Mouse (Mus musculus) hindbrain, embryonic 15.5 days (tissue): ENCODE data around the gene Josd2. TPM values are rescaled to one million over a fixed set of nuclear protein-coding genes. Genes with fewer than 3 reads are reported as not detected.

ENCODE experiments used
- ATAC-seq: fragments of 200-750 bp; cut with Nextera tagmentation; 2 replicates; pipeline ENCODE4 v1.8.0; 2017; ENCODE audit warnings: low read depth, moderate number of reproducible peaks, moderate TSS enrichment; ENCODE audit not compliant: low FRiP score
- H3K27ac ChIP-seq: fragments of 300-500 bp; sonication (generic); replicated peaks from 2 replicates; pipeline ENCODE4 v1.5.1; 2015; ENCODE audit warnings: mild to moderate bottlenecking, inconsistent platforms
- H3K27me3 ChIP-seq: fragments of 300-500 bp; sonication (generic); 2 replicates; pipeline ENCODE4 v1.6.1; 2015; ENCODE audit warnings: control low read depth, inconsistent platforms
- H3K36me3 ChIP-seq: fragments of 300-500 bp; sonication (generic); 2 replicates; pipeline ENCODE4 v1.6.1; 2015; ENCODE audit warnings: control low read depth, inconsistent platforms
- H3K4me1 ChIP-seq: fragments of 300-500 bp; sonication (generic); replicated peaks from 2 replicates; pipeline ENCODE4 v1.6.1; 2015; ENCODE audit warnings: control low read depth, inconsistent platforms
- H3K4me2 ChIP-seq: fragments of 300-500 bp; sonication (generic); 2 replicates; pipeline ENCODE4 v1.6.1; 2015; ENCODE audit warnings: moderate library complexity, mild to moderate bottlenecking, inconsistent platforms
- H3K4me3 ChIP-seq: fragments of 300-500 bp; sonication (generic); 2 replicates; pipeline ENCODE4 v1.5.1; 2015; ENCODE audit warnings: mild to moderate bottlenecking, inconsistent platforms
- H3K9ac ChIP-seq: fragments of 300-500 bp; sonication (generic); 2 replicates; pipeline ENCODE4 v1.6.1; 2015; ENCODE audit warnings: inconsistent platforms
- H3K9me3 ChIP-seq: fragments of 300-500 bp; sonication (generic); 2 replicates; pipeline ENCODE4 v1.6.1; 2016; ENCODE audit warnings: control low read depth, inconsistent platforms
- WGBS: fragments of 180-500 bp; shearing (Covaris S2); methylation state at CpG from one replicate; pipeline ENCODE4 v1.1.7; 2015; 5-methylcytosine and 5-hydroxymethylcytosine counted together
- polyA plus RNA-seq: library from polyadenylated mRNA; unstranded; fragments of >200 nt; fragmentation: Nextera tagmentation; extraction: Ambion mirVana; gene quantifications from 2 replicates; pipeline ENCODE4 v1.2.1, GENCODE M21; 2015

The Josd2 gene
- 44.0 and 45.7 TPM in 2 replicates for polyA plus RNA-seq

DNA sequence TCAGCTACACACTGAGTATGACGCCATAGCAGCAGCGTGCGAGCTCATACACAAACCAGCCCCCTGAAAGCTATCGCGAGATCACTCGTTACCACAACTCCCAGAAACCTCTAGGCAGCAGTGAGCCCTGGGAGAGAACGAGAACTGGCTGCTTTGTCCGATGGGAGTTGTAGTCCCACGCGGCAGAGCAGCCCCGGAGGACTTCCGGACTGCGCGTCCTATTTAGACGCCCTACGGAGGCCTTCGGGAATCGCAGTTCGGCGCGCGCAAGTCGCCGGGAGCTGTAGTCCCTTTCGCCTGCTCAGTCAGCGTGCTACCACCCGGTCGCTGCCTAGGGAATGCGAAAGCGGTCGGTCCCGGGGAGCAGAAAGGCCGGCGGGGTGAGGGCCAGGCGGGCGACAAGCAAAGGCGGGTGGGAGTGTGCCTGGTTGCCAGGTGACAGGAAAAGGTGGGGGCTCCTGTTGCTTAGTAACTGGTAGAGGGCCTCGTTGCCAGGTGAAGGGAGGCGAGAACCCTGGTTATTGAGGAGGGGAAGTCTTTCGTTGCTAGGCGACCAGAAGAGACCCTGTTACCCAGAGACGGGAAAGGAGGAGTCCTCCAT is at the start of gene Josd2:
Gene Josd2, plus strand, starts transcription at position 170 of the 601 bp plus-strand sequence.
- under 1% methylated on average over 42 of the region's 42 CpGs for WGBS
- Histone ChIP-seq H3K4me1 (peaks cover 54% of the 10 kb centered on the region), H3K27ac (peak within 1 kb of the TSS; percentile 97), H3K9me3 (no peaks in the 10 kb centered on the region), H3K4me2 (peak within 1 kb of the TSS; percentile 59), H3K27me3 (no peaks in the 10 kb centered on the region), H3K36me3 (peaks cover 4% of the 10 kb centered on the region), H3K4me3 (peak within 1 kb of the TSS; percentile 67), H3K9ac (peak within 1 kb of the TSS; percentile 72)
- peak; percentile 94 for ATAC-seq

DNA sequence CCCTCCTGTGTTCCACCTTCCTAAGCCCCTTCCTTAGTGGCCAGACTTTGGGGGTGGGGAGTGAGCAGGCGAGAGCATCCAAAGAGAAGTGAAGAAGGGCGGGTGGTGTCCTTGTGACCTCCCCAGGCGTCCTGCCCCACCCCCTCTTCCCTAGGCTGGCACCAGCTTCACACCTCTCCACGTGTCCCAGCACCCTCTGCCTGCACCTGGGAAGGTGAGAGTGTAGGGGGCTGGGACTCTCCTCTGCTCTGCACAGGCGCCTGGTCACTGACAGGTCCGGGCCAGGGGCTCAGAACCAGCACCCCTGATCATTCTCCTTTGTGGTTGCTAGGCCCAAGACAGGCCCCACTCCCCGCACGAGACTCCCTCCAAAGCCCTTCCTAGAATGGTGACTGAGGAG is 40.1 kb upstream of the Josd2 start:
- H3K4me2 ChIP-seq = peak overlapping the region; percentile 63
- peak overlapping the region; percentile 92 for H3K4me3 ChIP-seq
- H3K9me3 ChIP-seq = no peaks in the 10 kb centered on the region
- peak overlapping the region; percentile 100 for H3K27ac ChIP-seq
- WGBS = 17% methylated on average over 8 of the region's 8 CpGs
- no peaks in the 10 kb centered on the region for H3K27me3 ChIP-seq
- H3K9ac ChIP-seq = peak overlapping the region; percentile 47; the same call in 1 of the 2 replicates
- ATAC-seq = no peak; the same call in 1 of the 2 replicates
- no peaks in the 10 kb centered on the region for H3K36me3 ChIP-seq
- peaks cover 46% of the 10 kb centered on the region for H3K4me1 ChIP-seq

DNA sequence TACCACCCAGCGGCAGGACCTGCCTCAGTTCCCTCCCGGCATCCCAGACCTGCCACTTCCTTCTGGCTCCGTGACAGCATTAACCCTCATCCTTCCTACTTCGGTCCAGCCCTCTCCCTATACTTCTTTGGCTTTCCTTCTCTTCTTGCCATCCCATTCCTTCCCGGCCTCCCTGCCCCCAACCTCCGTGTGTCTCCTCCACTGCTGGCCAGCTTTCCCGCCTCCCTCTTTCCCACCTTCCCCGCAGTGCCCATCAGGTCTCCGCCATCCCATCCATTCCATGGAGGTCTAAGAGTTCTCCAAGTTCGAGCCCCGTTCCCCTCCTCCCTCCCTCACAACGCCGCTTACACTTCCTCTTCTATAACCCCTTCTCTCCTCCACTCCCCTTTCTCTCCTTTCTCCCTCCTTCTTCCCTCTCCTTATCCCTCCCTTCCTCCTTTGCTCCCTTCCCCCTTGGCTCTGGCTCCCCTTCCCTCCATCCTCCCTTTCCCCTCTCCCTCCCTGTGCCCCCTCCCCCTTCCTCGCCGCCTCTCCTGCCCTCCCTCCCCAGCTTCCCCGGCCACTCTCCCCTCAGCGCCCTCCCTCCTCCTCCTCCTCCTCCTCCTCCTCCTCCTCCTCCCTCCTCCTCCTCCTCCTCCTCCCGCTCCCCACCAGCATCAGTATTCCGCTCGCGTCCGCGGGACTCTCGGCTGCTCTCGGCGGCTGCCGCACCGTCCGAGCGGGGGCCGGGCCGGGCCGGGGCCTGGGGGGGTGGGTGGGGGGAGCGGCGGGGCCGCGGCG is 39.4 kb upstream of the Josd2 start:
- H3K27ac ChIP-seq = peak overlapping the region; percentile 100
- ATAC-seq = peak; percentile 41
- no peaks in the 10 kb centered on the region for H3K9me3 ChIP-seq
- H3K9ac ChIP-seq = peak overlapping the region; percentile 97
- H3K4me3 ChIP-seq = peak overlapping the region; percentile 92
- no peaks in the 10 kb centered on the region for H3K36me3 ChIP-seq
- H3K27me3 ChIP-seq = no peaks in the 10 kb centered on the region
- H3K4me1 ChIP-seq = peaks cover 52% of the 10 kb centered on the region
- peak overlapping the region; percentile 96 for H3K4me2 ChIP-seq
- WGBS = 2% methylated on average over 17 of the region's 38 CpGs

DNA sequence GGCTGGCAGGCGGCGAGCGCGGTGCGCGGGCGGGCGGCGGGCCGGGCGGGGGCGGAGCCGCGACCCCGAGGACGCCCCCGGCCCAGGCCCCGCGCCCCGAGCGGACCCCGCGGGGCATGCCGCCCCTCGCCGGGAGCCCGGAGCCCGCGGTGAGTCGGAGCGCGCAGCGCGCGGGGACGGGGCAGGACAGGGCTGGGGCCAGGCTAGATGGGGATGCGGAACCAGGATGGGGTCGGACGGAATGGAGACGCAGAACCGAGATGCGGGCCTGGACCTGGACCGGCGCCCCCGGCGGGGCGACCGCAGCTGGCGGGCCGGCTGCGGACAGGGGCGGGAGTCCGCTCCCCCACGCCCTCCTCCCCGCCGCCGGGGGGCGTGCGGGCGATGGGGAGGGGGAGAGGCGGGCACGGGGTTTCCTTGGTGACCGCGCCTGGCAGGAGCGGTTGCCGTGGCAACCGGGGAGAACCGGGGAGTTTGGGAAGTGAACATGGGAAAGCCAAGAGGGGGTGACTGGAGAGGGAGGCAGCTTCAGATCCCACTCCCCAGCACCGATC is 38.7 kb upstream of the Josd2 start, which contains the start of gene Lrrc4b:
Gene Lrrc4b, plus strand, starts transcription at position 51 of the 554 bp plus-strand sequence.
- peak; percentile 54 for ATAC-seq
- H3K36me3 ChIP-seq = no peaks in the 10 kb centered on the region
- peak within 1 kb of the TSS; percentile 96 for H3K4me2 ChIP-seq
- WGBS = under 1% methylated on average over 49 of the region's 69 CpGs
- peaks cover 58% of the 10 kb centered on the region for H3K4me1 ChIP-seq
- no peaks in the 10 kb centered on the region for H3K9me3 ChIP-seq
- peak within 1 kb of the TSS; percentile 97 for H3K9ac ChIP-seq
- H3K4me3 ChIP-seq = peak within 1 kb of the TSS; percentile 92
- H3K27ac ChIP-seq = peak within 1 kb of the TSS; percentile 100
- H3K27me3 ChIP-seq = no peaks in the 10 kb centered on the region

DNA sequence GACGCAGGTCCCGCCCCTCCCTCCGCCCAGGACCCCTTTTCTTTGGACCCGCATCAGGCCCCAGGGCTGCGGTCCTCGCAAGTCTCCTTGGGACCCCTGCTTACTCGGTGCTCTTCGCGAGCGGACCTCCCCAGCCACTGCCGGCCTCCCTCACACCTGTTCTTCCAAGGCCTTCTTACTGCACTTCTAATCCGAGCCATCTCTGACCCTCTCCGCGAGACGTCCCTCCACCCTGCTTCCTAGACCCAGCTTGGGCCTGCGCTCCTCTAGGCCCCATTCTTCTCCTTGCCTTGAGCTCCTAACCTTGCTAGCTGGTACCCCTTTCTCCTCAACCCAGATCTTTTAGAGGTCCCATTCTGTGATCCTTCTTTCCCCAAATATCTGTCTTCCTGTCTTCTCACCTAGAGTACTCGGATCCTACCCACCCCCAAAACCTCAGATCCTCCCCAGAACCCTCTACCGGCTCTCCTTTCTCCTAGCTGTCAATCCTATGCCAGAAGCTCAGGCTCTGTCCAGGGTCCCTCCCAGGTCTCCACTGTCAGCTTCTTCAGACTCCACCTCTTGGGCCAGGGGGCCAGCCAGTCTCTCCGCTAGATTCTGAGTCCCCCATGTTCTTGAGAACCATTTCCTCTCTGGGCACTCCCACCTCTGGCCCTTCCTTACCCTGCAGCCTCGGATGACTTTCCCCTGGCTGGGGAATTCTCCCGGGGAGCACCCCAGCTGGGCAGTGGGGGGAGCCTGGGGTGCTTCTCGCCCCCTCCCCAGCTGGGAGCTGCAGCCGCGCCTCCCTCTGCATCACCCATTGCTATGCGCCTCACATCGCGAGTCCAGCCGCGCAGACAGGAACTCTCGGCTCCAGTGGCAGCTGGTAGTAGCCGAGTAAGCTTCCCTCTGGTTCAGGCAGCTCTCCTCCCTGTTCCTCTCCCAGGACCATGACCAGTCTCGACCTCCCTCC is 38.0 kb upstream of the Josd2 start:
- Histone ChIP-seq H3K4me1 (peaks cover 59% of the 10 kb centered on the region), H3K27ac (peak overlapping the region; percentile 100), H3K9me3 (no peaks in the 10 kb centered on the region), H3K4me3 (peak overlapping the region; percentile 92), H3K4me2 (peak overlapping the region; percentile 96), H3K36me3 (no peaks in the 10 kb centered on the region), H3K27me3 (no peaks in the 10 kb centered on the region), H3K9ac (peak overlapping the region; percentile 97)
- WGBS = under 1% methylated on average over 32 of the region's 32 CpGs
- peak; percentile 20 for ATAC-seq

DNA sequence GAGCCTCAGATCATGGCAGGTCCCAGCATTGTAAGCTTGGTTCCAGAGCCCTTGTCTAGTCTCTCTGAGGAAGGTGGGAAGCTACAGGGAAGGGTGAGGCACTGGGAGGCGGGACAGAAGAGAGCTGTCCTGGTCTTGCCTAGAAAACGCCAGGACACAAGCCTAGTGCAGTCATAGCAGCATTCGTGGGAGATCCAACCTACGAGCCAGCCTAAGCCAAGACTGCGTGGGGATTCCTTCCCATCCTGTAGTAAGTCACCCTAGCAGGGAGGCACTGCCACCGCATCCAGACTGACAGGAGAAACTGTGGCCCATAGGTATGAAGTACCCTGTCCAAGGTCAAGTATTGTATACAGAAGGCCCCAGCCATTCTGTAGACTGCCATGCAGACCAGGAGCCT is 35.2 kb upstream of the Josd2 start:
- H3K4me2 ChIP-seq = no peak overlapping the region
- peak overlapping the region; percentile 20; the same call in 1 of the 2 replicates for H3K27ac ChIP-seq
- no peaks in the 10 kb centered on the region for H3K9me3 ChIP-seq
- peaks cover 58% of the 10 kb centered on the region for H3K4me1 ChIP-seq
- H3K9ac ChIP-seq = no peak overlapping the region
- 74% methylated on average over 6 of the region's 6 CpGs for WGBS
- no peaks in the 10 kb centered on the region for H3K36me3 ChIP-seq
- no peak for ATAC-seq
- H3K4me3 ChIP-seq = no peak overlapping the region
- H3K27me3 ChIP-seq = no peaks in the 10 kb centered on the region

DNA sequence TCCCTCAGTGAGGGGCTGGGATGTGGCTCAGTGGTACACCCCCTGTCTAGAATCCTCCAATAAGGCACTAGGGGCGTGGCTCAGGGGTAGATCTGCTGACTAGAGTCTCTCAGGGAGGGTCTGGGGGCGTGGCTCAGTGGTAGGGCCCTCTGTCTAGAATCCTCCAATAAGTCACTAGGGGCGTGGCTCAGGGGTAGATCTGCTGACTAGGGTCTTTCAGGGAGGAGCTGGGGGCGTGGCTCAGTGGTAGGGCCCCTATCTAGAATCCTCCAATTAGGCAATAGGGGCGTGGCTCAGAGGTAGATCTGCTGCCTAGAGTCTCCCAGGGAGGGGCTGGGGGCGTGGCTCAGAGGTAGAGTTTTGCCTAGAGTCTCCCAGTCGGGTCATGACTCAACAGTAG is 34.4 kb upstream of the Josd2 start:
- H3K27ac ChIP-seq = no peak overlapping the region

DNA sequence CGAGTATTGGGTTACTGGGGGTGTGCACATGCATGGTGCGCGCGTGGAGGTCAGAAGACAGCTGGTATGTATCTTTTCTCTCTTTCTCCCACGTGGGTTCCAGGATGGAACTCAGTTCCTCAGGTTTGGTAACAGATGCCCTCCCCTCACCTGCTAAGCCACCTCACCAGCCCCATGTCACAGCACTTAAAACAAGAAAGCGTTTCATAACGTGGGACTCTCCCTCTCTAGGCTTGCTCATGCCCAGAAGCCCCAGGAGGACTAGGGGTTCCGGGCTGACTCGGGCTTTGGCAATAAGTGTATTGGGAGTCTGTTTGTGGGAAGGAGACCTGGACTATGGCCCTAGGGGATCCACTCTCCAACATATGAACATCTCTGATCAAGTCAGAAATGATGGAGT is 33.7 kb upstream of the Josd2 start:
- H3K27ac ChIP-seq = no peak overlapping the region
- H3K9me3 ChIP-seq = no peaks in the 10 kb centered on the region
- H3K9ac ChIP-seq = no peak overlapping the region
- no peaks in the 10 kb centered on the region for H3K36me3 ChIP-seq
- no peaks in the 10 kb centered on the region for H3K27me3 ChIP-seq
- 77% methylated on average over 9 of the region's 9 CpGs for WGBS
- no peak overlapping the region for H3K4me2 ChIP-seq
- H3K4me1 ChIP-seq = peaks cover 56% of the 10 kb centered on the region
- no peak for ATAC-seq
- H3K4me3 ChIP-seq = no peak overlapping the region

More for the DNA sequence above, 34.4 kb upstream of the Josd2 start:
- Histone ChIP-seq H3K36me3 (no peaks in the 10 kb centered on the region), H3K9me3 (no peaks in the 10 kb centered on the region), H3K27me3 (no peaks in the 10 kb centered on the region), H3K4me1 (peaks cover 56% of the 10 kb centered on the region), H3K4me3 (no peak overlapping the region), H3K9ac (no peak overlapping the region), H3K4me2 (no peak overlapping the region)
- peak; percentile 10; the same call in 1 of the 2 replicates for ATAC-seq
- WGBS = 8% methylated on average over 7 of the region's 7 CpGs

DNA sequence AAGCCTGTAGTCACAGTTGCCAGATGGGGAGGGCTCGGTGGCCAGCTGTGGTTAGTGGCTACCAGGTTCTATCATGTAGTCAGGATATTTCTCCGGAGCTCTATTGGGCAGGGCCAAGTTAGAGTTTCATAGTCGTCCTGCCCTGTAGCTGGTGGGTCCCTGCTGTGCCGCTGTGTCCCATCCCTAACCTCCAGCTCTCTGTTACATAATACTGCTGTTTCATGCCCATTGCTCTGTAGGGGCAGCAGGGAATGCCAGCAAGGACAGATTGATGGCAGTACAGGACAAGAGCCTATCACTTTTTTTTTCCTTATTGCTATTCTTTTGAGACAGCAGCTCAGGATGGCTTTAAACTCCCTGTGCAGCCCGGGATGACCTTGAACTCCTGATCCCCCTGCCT is 32.0 kb upstream of the Josd2 start:
- Histone ChIP-seq H3K4me1 (peaks cover 52% of the 10 kb centered on the region), H3K9me3 (no peaks in the 10 kb centered on the region), H3K9ac (no peak overlapping the region), H3K27ac (no peak overlapping the region), H3K27me3 (no peaks in the 10 kb centered on the region), H3K36me3 (no peaks in the 10 kb centered on the region), H3K4me2 (no peak overlapping the region), H3K4me3 (no peak overlapping the region)
- WGBS = 70% methylated on average over 5 of the region's 5 CpGs
- ATAC-seq = no peak

DNA sequence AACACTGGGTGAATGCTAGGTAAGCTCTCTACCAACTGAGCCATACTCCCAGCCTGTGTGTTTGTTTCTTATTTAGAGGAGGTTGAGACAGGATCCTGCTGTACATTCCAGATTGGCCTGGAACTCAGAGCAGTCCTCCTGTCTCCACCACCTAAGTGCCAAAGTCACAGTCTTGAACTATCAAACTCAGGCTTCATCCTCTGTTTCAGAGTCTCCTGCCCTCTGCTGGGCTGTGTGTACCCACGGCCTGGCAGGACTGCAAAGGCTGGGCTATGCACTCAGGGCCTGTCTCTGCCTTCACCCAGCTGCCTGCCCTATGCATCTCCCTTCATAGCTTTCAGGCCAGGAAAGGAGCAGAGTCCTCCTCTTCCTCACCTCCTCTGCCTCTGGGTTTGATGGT is 31.5 kb upstream of the Josd2 start:
- Histone ChIP-seq H3K27ac (no peak overlapping the region), H3K4me3 (no peak overlapping the region), H3K9me3 (no peaks in the 10 kb centered on the region), H3K9ac (no peak overlapping the region), H3K4me1 (peaks cover 52% of the 10 kb centered on the region), H3K36me3 (no peaks in the 10 kb centered on the region), H3K27me3 (no peaks in the 10 kb centered on the region), H3K4me2 (no peak overlapping the region)
- WGBS = 11% methylated on average over 1 of the region's 1 CpGs
- no peak for ATAC-seq

DNA sequence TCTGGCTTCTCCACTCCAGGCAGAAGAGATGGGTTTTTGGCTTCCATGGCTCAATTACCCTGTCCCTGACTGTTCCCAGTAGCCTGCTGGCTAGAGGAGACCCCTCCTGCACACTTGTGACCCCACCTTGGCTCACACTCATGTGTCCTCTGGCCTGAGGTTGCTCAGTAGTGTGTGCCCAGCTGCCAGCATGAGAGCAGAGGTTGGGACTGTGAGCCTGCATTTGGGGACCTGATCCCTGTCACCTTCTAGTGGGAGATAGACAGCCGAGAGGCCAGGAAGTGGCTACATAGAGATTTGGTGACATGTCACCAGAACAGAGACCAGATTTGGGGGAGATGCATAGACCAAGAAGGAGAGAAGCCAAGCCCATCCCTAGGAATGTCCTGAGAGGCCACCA is 30.6 kb upstream of the Josd2 start:
- no peak overlapping the region for H3K9ac ChIP-seq
- no peak overlapping the region for H3K4me3 ChIP-seq
- H3K4me2 ChIP-seq = no peak overlapping the region
- H3K27me3 ChIP-seq = no peaks in the 10 kb centered on the region
- 77% methylated on average over 1 of the region's 1 CpGs for WGBS
- H3K9me3 ChIP-seq = no peaks in the 10 kb centered on the region
- H3K27ac ChIP-seq = no peak overlapping the region
- no peaks in the 10 kb centered on the region for H3K36me3 ChIP-seq
- H3K4me1 ChIP-seq = peaks cover 44% of the 10 kb centered on the region
- no peak for ATAC-seq
